Mouse (Mus musculus): ENCODE results near the gene Rnf167.
A peak's percentile ranks its signal among the peaks of the same experiment; 100 is the strongest.

DNA sequence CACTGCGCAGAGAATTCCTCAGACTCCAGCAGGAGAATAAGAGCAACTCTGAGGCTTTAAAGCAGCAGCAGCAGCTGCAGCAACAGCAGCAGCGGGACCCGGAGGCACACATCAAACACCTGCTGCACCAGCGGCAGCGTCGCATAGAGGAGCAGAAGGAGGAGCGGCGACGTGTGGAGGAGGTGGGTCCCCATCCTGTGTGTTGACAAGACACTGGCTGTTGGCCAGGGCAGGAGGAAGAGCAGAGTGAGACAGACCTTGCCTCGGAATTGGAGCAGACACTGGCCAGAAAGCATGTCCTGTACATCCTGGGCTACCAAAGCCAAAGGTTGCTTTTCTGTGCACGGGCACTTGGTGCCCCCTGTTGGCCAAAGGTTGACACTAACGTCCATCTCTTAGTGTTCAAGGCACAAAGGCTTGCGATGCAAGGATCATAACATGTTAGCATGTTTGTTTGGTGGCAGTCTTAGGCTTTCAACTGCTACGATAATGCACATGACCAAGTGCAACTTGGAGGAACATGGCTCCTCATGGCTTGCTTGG lies 41.9 kb upstream of the Rnf167 start:
- no peak for TF ChIP-seq POLR2A (IDR thresholded peaks at IDR 0.05; ENCODE audit: borderline replicate concordance, extremely low read depth, insufficient read depth, insufficient read length, poor library complexity, severe bottlenecking)
- TF ChIP-seq CTCF (IDR thresholded peaks at IDR 0.05; ENCODE audit: borderline replicate concordance, extremely low read depth, insufficient read depth, insufficient read length), result peak; percentile 91

Measured in brain, embryonic 14.5 days (tissue).